Mouse (Mus musculus) hindlimb bud, embryonic 11.5 days (tissue): ENCODE measurements around the gene Zfp248.

ENCODE experiments used
- DNase-seq: peaks from one replicate; pipeline ENCODE4 v3.0.0-alpha.2; 2012; ENCODE audit warnings: low read depth, low spot score; ENCODE audit errors: extremely low spot score

The Zfp248 gene

GRCm38 (mm10) chr6:118455042-118455631 lies at the start of gene Zfp248:
Zfp248 (minus strand) TSS chr6:118455528.
- DNase-seq = peak; percentile 64

DNA sequence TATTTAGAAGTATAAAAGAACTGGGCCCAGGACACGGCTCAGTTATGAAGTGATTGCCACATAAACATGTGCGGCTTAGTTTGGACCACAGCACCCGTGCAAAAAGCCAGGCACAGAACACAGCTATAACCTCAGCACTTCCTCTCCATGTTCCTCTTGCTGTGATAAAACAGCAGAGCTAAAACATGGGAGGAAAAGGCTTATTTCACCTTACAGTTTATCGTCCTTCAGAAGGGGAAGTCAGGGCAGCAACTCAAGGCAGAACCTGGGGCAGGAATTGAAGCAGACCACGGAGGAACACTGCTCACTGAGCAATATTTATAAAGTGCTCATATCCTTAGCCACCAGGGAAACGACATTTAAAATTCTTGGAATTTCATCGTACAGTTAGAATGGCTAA lies 43.7 kb upstream of the Zfp248 start:
- DNase-seq = no peak

- DNase-seq = no peak
These were observed 26.8 kb upstream of the Zfp248 start for GRCm38 (mm10) chr6:118482125-118482524.

DNA sequence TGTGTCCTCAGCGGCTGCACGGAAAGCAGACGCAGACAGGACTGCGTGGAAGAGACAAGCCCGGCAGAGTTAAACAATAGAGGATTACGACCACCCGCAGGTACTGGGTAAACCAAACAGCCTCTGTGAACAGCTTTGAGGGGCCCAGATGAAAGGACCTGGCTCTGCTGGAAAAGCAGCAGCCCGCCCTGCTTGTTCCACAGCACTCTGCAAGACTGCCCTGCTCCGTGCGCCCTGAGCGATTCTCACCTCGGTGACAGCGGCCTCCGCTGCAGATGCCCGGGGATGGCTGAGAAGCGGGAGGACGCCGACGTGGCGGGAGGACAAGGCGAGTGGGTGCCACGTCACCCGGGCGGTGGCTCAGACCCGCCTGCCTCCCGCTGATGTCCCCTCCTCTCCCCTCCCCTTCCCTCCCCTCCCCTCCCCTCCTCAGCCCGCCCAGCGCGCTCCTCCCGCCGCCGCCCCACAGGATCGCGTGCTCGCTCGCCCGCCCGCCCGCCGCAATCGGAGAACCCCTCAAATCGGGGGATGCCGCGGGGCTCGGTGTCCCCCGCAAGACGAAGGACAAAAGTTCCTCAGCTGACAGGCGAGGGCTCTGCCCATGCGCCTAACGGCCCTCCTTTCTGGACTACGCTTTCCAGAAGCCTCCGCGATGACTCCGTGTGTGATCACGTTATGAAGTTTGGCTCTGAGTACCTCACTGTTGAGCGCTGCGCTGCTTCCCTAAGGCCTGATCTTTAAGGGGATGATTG lies 23.8 kb upstream of the Zfp248 start, which contains the start of gene Zfp9:
Gene Zfp9, minus strand, starts transcription at position 364 of the 752 bp plus-strand sequence.
- DNase-seq = no peak

DNA sequence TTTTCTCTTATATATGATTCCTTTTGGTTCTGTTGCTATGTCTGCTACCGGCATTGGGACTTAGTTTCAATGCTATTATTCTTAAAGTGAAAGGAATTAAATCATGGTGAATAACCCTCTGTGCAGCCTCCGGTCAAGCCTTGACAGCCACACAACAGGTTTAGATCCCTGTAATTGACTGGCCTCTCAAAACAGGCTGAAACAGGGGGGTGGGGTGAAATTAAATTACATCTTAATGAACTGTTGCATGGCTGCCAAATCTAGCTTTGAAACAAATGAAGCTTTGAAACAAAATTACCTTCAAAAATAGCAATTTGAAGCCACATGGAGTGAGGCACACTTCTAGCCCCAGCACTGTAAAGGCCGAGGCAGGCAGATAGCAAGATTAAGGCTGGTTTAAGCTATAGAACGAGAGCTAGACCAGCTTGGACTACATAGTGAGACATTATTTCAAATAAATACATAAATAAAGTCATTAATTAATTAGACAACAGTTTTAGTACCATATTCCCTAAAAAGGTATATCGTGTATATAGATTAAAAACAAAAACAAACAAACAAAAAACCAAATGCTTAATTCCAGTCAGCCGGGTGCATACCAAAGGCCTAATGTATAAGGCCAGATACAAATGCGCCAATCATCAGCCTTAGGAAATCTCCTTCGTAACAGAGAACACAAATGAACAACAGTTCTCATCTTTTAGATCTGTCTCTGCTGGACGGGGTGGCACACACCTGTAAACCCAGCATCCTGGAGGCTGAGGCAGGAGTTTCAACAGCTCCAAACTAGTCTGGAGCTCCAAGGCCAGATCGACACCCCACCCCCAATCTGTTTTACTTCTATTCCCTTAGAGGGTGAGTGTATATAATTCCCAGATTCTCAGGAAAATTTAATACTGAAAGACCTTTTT lies 22.8 kb upstream of the Zfp248 start:
- no peak for DNase-seq

- DNase-seq = no peak
These were observed 6.9 kb upstream of the Zfp248 start for GRCm38 (mm10) chr6:118462069-118462705.

DNA sequence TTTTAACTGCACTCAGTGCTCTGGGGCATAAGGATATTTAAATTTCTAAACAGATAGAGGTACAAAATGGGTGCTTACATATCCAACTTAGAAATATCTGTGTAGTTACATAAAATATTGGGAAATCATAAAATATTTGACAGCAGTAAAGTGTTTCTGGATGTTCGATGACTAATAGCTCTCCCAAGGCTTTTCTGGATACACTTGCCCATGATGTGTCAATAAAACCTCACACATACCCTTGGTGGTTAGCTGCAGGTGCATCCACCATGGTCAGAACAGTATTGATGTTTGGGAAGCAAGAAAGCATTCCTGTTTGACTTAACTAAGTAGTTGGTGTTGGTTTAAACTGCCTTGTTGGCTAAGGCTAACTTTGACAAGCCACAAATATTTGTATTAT lies 2.4 kb upstream of the Zfp248 start:
- no peak for DNase-seq

DNA sequence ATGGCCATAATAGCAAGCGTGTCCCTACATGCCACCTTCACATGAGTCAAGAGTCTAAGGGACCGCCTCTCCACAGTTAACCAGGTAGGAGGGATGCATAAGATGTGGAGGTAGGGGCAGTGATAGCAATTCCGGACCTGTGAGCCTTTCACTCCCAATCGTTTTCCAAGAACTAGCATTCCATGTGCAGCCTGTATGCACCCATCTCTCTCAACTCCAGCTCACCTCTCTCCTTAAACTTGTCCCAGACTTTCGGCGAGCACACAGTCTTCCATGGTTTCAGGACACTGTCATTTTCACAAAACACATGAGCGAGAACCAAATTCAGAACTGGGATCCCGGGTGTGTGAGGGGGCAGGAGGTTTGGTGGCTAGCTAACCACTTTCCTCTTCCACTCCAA lies 876 bp downstream of the Zfp248 start:
- DNase-seq = no peak

DNA sequence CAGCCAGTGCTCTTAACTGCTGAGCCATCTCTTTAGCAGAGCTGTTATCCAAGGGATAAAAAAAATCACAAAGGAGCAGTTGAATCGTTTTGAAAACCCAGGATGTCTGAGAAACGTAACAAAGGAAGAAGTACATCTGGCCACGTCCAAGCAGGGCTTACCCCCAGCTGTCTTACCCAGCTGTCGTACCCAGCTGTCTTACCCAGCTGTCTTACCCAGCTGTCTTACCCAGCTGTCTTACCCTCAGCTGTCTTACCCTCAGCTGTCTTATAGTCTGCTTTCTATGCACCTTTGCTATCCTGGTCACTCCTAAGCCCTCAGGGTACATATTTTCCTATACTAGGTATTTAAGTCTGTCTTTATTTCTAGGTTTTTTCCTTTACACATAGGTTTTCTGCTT lies 23.8 kb downstream of the Zfp248 start:
- DNase-seq = no peak

DNA sequence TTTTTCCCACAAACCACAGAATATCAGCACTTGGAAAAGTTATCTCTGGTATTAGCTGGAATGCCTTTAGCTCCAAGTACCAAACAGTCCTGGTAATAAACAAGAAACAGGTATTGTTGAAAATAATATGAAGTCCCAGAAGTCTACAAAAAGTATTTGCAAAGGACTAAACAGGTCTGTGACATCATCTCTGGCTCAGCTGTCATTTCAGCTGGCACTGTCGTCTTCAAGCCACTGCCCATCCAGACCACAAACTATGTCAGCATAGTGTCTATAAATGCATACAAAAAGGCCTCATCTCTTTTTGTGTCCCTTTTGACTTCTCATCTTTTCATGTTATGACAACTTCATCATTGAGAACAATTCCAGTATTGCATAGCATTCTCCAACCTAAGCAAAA lies 28.7 kb downstream of the Zfp248 start:
- no peak for DNase-seq

GRCm38 (mm10) chr6:118419050-118419920 lies 36.0 kb downstream of the Zfp248 start, which contains the start of gene Bms1:
Bms1 (minus strand) TSS chr6:118419474.
- peak; percentile 98 for DNase-seq

GRCm38 (mm10) chr6:118410428-118410827 lies 44.9 kb downstream of the Zfp248 start:
- DNase-seq = no peak

DNA sequence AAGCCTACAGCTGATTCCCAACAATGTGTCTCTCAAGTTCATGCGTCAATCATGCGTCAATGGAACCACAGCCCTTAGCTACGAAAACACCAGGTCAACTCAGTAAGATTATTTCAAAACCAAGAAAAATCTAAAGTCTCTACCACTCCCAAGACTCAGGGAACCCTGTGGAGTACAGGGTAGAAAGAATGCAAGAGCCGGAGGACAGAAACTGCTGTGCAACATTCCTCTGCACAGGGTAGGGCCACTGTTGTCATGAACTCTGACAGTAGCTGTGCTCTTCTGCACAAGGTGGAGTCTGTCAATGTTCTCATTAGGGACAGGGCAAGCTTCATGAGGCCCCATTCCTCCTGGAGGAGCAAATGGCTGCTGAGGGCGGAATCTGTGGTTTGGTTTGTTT lies 46.8 kb downstream of the Zfp248 start:
- DNase-seq = no peak

DNA sequence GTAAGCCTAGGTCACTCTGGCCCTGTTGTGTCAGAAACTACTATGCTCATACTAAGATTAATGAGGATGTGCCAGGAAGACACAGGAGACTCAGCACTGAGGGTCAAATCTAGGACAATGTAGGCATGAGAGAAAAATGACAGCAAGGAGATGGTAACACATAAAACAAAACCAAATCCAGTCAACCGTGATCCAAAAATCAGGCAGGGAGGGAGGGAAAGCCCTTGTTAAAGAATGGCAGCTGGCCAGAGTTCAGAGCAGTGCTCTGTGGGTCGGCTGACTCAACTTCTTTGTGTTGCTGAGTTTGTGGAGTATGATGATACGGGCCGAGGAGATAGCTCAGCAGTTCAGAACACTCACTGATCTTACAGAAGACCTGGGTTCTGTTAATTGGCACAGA lies 48.9 kb downstream of the Zfp248 start:
- DNase-seq = no peak

- DNase-seq = no peak
These were observed 64.6 kb downstream of the Zfp248 start for GRCm38 (mm10) chr6:118390746-118391145.

GRCm38 (mm10) chr6:118385962-118386361 lies 69.4 kb downstream of the Zfp248 start:
- no peak for DNase-seq

GRCm38 (mm10) chr6:118381234-118381633 lies 74.1 kb downstream of the Zfp248 start:
- DNase-seq = no peak

- DNase-seq = no peak
These were observed 74.7 kb downstream of the Zfp248 start for GRCm38 (mm10) chr6:118380630-118381029.

GRCm38 (mm10) chr6:118379451-118380167 lies 75.7 kb downstream of the Zfp248 start:
- peak; percentile 73 for DNase-seq
